Mouse (Mus musculus) regulatory T cell (primary cell): ENCODE data around the gene Hrasls5.

Experiments
- in situ Hi-C: fragments of 300-600 bp; cut with MboI, MseI; formaldehyde crosslinking; loops from one replicate; pipeline ENCODE4 v1.15.1; 2025; ENCODE audit warnings: high pct_unique_total_duplicates

The Hrasls5 gene

GRCm38 (mm10) chr19:7611942-7612757 is at the start of gene Hrasls5:
Gene Hrasls5 (plus strand): TSS chr19:7612541.
- in situ Hi-C loops: no loop called here

GRCm38 (mm10) chr19:7562601-7563129 is 49.7 kb upstream of the Hrasls5 start:
- in situ Hi-C loops: no loop called here

- in situ Hi-C loops: no loop called here
These were observed 48.7 kb upstream of the Hrasls5 start for GRCm38 (mm10) chr19:7563676-7564075.

GRCm38 (mm10) chr19:7564457-7564856 is 47.9 kb upstream of the Hrasls5 start:
- in situ Hi-C loops: no loop called here

- in situ Hi-C loops: no loop called here
These were observed 45.5 kb upstream of the Hrasls5 start for GRCm38 (mm10) chr19:7566826-7567225.

- in situ Hi-C loops: no loop called here
These were observed 44.0 kb upstream of the Hrasls5 start for GRCm38 (mm10) chr19:7568364-7568763.

GRCm38 (mm10) chr19:7569650-7570049 is 42.7 kb upstream of the Hrasls5 start:
- in situ Hi-C loops: no loop called here

GRCm38 (mm10) chr19:7576180-7576579 is 36.2 kb upstream of the Hrasls5 start:
- in situ Hi-C loops: no loop called here

GRCm38 (mm10) chr19:7577710-7578109 is 34.6 kb upstream of the Hrasls5 start:
- in situ Hi-C loops: no loop called here

- in situ Hi-C loops: no loop called here
These were observed 31.3 kb upstream of the Hrasls5 start for GRCm38 (mm10) chr19:7581042-7581441.

GRCm38 (mm10) chr19:7583101-7583500 is 29.2 kb upstream of the Hrasls5 start:
- in situ Hi-C loops: no loop called here

- in situ Hi-C loops: no loop called here
These were observed 28.7 kb upstream of the Hrasls5 start for GRCm38 (mm10) chr19:7583599-7583998.

- in situ Hi-C loops: no loop called here
These were observed 27.1 kb upstream of the Hrasls5 start for GRCm38 (mm10) chr19:7585279-7585678.

- in situ Hi-C loops: no loop called here
These were observed 26.6 kb upstream of the Hrasls5 start for GRCm38 (mm10) chr19:7585764-7586163.

GRCm38 (mm10) chr19:7590795-7591194 is 21.5 kb upstream of the Hrasls5 start:
- in situ Hi-C loops: no loop called here

GRCm38 (mm10) chr19:7592018-7592417 is 20.3 kb upstream of the Hrasls5 start:
- in situ Hi-C loops: no loop called here

GRCm38 (mm10) chr19:7595534-7595933 is 16.8 kb upstream of the Hrasls5 start:
- in situ Hi-C loops: no loop called here

GRCm38 (mm10) chr19:7598481-7598880 is 13.9 kb upstream of the Hrasls5 start:
- in situ Hi-C loops: no loop called here

- in situ Hi-C loops: loop anchor here (5.0 to 10.0 kb wide), 2 partner anchors 79 to 347 kb away; no protein-coding TSS in a partner anchor
These were observed 10.8 kb upstream of the Hrasls5 start for GRCm38 (mm10) chr19:7601551-7601950.

- in situ Hi-C loops: loop anchor here (5.0 to 10.0 kb wide), 2 partner anchors 82 to 349 kb away; no protein-coding TSS in a partner anchor
These were observed 8.2 kb upstream of the Hrasls5 start for GRCm38 (mm10) chr19:7604107-7604506.

GRCm38 (mm10) chr19:7605013-7605412 is 7.3 kb upstream of the Hrasls5 start:
- in situ Hi-C loops: loop anchor here (10.0 kb wide), 1 partner anchor 350 kb away; no protein-coding TSS in a partner anchor

- in situ Hi-C loops: loop anchor here (10.0 kb wide), 1 partner anchor 351 kb away; no protein-coding TSS in a partner anchor
These were observed 6.2 kb upstream of the Hrasls5 start for GRCm38 (mm10) chr19:7605930-7606783.
